Mouse (Mus musculus): ENCODE measurements around the gene Omd.

Omd gene

DNA sequence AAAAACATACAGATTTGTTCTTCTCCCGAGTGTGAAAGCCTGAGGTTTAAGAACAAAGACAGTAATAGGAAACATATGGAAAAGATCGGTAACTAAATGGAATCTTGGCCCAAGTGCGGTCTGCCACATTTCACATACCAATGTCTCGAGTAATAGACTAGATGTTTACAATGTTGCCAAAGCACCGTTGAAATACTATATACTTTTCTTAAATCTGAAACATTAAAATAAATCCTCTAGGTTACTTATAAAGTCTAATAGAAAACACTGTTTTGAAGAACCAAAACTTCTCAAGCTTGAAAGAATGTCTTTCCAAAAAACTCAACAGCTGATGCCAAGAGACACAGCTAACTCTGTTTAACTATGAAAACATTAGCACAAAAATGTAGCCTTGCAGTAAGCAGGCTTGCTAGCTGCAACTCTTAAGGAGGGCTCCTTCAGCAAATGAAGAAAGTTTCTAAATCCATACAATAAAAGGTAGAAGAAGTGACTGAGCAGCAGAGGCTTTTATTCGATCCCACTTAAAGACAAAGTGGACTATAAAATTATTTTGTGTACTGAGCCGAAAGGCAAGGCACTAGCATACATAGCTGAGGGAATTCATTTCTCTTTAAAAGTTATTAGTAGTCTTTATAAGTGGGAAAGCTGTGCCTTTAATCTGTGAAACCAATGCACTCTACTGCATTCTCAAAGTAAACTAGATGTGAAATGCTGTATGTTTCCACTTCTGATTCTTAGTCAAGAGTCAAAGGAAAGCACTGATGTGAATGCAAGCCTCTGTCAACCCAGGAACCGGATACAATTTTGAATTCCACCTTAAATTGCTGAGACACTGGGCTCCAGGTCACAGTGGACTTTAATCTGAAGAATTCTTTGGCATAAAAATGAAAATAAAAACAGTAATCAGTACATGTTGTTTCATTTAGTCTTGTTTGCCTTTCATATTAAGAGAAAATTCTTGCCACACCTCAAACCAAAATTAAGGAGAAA is at the start of gene Omd:
Gene Omd, plus strand, starts transcription at position 922 of the 990 bp plus-strand sequence.
- in situ Hi-C loops (cut with MboI; ENCODE audit: low pct_unique_long_range_greater_than_20kb in 1 of 2, low sequenced_read_pairs in 2 of 2, unreplicated experiment in 1 of 2), result no loop called here

DNA sequence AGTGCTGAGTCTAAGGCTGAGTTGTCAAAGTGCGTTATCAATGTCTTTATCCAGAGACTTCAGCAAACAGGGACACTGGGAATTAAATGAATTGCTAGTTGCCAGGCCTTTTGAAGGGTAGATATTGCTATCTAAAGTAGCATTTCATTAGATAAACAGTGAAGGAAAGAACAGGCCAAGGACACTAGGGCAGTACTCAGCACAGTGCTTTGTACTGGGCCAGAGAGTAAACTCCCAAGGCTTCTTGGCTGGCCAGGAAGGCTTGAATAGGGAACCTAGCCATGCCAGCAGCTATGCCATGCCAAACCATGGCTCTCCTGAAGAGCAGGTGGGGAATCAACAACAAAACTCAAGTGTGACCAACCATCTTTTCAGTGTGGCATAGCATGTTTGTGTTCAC is 45.3 kb upstream of the Omd start:
- in situ Hi-C loops (cut with MboI; ENCODE audit: low pct_unique_long_range_greater_than_20kb in 1 of 2, low sequenced_read_pairs in 2 of 2, unreplicated experiment in 1 of 2), result no loop called here

DNA sequence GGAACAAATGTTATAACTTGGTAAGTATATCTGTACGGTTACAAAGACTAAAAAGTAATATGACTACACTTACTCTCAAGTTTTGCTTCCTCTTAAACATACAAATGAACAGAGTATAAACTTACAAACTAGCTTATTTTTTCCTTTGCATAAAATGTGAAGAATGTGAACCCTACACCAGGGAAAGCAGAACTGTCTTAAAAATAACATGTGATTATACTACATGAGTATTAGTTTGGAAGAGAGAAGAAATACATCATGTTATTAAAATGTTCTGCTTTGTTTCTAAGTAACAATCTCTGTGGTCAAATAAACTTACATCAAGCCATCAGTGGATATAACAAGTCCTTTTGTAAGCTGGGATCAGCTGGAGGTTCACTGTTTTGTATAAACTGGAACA is 43.6 kb upstream of the Omd start:
- in situ Hi-C loops (cut with MboI; ENCODE audit: low pct_unique_long_range_greater_than_20kb in 1 of 2, low sequenced_read_pairs in 2 of 2, unreplicated experiment in 1 of 2), result no loop called here

DNA sequence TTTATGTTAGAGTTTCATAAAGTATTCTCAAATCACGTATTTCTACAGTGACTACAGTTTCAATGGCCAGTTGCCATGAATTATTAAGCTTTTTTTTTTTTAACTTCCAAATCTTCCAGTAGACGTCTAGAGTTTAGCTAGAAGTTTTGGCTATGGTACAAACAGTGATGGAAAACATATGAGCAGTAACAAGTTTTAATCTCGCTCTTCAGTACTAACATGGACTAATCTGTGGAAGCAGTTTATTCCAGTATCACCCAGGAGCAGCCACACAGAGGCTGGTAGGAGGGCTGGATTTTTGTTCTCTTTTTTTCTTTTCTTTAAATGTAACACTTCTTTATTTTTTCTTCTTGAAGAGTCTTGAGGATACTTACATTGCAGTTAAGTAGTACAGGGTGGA is 38.0 kb upstream of the Omd start, which contains the start of gene Aspn:
Gene Aspn, plus strand, starts transcription at position 165 of the 400 bp plus-strand sequence.
- in situ Hi-C loops (cut with MboI; ENCODE audit: low pct_unique_long_range_greater_than_20kb in 1 of 2, low sequenced_read_pairs in 2 of 2, unreplicated experiment in 1 of 2), result no loop called here

DNA sequence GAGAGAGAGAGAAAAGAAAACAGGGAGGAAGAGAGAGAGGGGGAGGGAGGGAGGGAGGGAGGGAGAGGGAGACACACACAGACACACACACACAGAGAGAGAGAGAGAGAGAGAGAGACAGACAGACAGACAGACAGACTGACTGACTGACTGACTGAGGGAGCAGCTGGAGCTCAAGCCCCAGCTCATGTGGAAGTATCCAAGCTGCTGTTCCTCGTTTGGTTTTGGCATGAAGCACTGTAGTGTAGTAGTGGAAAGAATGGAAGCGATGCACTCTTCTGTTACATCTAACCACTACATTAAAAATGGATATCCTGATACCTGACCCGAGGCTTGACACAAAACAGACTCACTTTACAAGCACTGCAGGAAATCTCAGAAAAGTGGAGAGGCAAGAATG is 36.6 kb upstream of the Omd start:
- in situ Hi-C loops (cut with MboI; ENCODE audit: low pct_unique_long_range_greater_than_20kb in 1 of 2, low sequenced_read_pairs in 2 of 2, unreplicated experiment in 1 of 2), result no loop called here

DNA sequence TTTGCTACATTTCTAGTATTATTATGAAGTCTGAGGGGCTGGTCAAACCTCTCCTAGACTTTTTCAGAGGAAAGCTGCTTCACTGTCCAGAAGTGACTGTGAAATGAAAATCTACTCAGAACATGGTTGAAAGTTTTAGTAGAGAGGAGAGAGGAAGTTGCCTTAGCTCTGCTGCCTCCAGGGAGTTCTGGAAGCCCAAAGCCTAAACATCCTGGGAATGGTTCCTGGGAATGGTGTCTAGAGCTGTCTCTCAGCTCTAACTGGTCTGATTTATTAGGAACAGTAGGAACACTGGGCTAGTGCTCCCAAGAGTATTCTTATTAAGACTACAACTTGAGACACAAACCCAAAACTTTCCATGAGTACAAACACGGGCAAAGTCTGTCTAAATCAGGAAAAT is 35.7 kb upstream of the Omd start:
- in situ Hi-C loops (cut with MboI; ENCODE audit: low pct_unique_long_range_greater_than_20kb in 1 of 2, low sequenced_read_pairs in 2 of 2, unreplicated experiment in 1 of 2), result no loop called here

DNA sequence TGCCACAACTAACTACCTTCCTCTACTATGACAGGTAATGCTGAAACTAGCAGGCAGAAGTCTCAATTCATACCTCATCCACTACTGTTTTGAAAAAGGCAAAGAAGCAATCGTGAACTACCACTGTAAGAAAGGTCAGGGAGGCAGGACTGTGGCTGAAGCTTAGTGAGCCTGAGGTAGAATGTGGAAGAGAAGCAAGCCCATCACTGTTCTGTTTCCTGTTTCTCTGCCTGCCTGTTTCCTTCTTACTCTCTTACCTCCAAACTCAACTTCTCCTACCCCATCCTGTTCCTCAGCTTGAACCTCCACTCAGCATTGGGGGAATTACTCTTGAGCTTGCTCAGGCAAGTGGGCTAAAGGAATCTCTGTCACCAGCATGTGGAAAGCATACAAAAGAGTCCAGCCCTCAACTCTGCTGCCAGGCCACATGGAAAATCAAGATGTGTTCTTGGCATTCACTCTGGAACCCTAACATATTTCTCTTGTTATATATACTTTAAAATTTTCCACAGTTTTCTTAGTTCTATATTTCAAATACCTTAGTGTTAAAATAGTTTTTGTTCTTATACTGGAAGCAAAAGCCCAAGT is 34.6 kb upstream of the Omd start:
- in situ Hi-C loops (cut with MboI; ENCODE audit: low pct_unique_long_range_greater_than_20kb in 1 of 2, low sequenced_read_pairs in 2 of 2, unreplicated experiment in 1 of 2), result no loop called here

DNA sequence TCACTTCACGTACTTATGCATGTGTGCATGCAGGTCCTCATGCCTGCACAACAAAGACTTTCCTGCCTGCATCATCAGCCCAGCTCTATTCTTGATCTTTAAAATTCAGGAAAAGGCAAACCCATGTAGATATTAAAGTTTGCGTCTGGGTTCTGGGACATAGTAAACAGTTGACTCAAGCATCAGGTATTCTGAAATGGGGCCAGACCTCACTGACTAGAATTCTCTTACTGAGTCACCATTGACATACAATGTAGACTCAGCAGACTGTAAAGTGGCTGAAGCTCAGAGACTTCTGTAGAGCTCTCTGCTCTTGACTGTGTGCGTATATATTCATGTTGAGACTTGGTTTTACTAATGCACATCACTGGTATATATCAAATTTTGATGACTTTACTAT is 32.6 kb upstream of the Omd start:
- in situ Hi-C loops (cut with MboI; ENCODE audit: low pct_unique_long_range_greater_than_20kb in 1 of 2, low sequenced_read_pairs in 2 of 2, unreplicated experiment in 1 of 2), result no loop called here

DNA sequence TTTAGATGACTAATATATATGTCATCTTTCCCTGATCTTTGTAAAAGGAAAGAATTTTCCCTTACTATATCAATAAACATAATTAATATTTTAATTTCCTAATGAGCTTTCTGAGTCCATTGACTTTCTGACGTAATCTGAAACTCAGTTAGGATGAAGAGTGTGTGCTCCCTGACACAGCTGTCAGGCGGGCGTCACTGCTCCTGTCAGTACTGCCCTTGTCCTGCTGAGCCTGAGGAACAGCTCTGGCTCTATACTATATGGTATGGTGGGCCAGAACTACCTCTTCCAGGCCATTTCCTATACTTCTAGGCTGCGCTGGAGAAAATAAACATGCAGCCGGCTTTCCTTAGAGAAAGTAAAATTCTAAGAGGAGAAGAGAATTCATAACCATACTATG is 27.7 kb upstream of the Omd start:
- in situ Hi-C loops (cut with MboI; ENCODE audit: low pct_unique_long_range_greater_than_20kb in 1 of 2, low sequenced_read_pairs in 2 of 2, unreplicated experiment in 1 of 2), result no loop called here

DNA sequence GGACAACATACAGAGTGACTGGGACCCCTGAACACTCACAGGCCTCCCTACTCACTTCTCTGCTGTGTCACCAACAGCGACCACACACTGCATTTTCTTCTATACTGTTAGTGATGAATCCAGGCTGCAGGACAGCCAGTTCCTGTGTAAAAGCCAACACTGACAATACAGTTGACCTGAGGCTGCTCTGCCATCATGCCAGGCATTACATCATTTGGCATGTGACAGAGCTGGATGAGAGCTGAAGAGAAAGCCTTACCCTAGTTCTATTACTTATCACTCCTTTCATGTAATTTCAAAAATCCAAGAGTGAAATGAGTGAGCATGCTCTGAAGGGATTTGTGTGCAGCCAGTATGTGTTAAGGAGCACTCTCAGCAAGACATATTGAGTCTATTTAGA is 26.1 kb upstream of the Omd start:
- in situ Hi-C loops (cut with MboI; ENCODE audit: low pct_unique_long_range_greater_than_20kb in 1 of 2, low sequenced_read_pairs in 2 of 2, unreplicated experiment in 1 of 2), result no loop called here

DNA sequence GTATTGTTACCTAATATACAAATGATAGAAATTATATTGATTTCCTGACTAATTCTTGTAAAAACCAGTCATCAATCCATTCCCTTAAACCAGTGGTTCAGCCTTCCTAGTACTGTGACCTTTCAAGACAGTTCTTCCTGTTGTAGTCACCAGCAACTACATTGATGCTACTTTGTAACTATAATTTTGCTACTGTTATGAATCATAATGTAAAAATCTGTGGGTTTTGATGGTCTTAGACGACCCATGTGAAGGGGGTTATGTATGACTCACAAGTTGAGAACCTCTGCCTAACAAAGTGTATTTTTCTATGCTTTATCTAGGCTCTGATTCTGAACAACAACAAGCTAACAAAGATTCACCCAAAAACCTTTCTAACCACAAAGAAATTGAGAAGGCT is 25.3 kb upstream of the Omd start:
- in situ Hi-C loops (cut with MboI; ENCODE audit: low pct_unique_long_range_greater_than_20kb in 1 of 2, low sequenced_read_pairs in 2 of 2, unreplicated experiment in 1 of 2), result no loop called here

DNA sequence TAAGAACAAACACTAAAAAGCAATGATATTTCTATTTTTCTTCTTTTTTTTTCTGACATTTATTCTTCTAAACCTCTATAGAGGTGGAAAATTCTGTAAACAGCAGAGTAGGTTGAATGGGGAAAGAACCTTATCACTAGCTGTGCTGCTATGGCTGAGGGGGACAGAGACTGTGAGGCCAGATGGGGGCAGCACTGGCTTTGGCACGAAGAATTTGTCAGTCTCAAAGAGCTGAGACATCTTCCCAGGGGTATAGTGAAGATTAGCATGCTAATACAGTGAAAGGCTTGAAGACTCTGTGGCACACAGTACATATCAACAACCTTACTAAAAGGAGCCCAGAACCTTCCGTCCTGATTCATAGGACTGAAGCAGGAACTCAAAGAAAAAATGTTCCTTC is 23.1 kb upstream of the Omd start:
- in situ Hi-C loops (cut with MboI; ENCODE audit: low pct_unique_long_range_greater_than_20kb in 1 of 2, low sequenced_read_pairs in 2 of 2, unreplicated experiment in 1 of 2), result no loop called here

DNA sequence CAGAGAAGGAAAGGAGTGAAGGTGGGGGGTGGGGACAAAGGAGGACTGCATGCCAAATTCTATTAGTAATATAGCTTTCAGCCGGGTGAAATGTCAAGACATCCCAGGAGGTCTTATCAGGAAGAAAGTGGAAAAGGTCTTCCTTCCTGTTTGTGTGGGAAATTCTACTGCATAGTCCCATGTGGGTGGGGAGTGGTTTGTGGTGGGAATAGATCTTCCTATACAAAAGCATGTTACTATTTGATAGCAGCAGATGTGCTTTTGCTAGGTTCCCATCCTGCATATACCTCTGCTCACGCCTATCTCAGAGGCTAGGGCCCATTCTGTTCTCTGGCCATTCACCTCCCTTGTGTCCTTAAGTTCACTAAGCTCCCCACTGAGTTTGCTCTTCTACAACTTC is 21.4 kb upstream of the Omd start:
- in situ Hi-C loops (cut with MboI; ENCODE audit: low pct_unique_long_range_greater_than_20kb in 1 of 2, low sequenced_read_pairs in 2 of 2, unreplicated experiment in 1 of 2), result no loop called here

DNA sequence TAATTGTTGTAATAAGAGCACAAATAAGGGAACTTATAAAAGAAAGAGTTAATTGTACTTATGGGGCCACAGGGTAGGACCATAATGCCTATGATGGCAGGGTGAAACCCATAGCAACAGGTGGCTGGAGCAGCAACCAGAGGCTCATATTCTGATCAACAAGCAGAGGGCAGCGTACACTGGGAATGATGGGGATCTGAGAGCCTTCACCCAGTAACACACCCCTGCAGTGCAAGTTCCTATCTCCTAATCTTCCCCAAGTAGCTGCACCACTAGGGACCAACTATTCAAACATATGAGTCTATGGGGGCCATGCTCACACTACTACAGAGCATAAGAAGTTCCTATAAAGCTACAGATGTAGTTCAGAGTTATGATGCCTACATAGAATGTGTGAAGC is 17.9 kb upstream of the Omd start:
- in situ Hi-C loops (cut with MboI; ENCODE audit: low pct_unique_long_range_greater_than_20kb in 1 of 2, low sequenced_read_pairs in 2 of 2, unreplicated experiment in 1 of 2), result no loop called here

DNA sequence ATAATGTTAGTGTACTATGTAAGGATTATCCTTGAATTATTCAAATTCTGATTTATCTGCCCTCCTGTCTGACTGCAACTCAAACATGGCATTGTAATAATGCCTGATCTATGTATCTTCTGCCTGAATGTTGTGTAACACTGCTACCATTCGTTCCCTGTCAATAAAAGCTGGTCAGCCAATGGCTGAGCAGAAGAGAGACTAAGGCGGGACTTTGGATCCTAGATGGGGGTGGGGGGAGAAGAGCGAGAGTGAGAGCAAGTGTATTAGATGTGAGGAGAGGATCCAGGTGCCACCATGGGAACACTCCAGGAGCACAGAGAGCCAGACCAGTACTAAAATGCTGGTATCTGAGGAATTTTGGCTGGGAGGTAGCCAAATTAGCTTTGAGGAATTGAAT is 11.9 kb upstream of the Omd start:
- in situ Hi-C loops (cut with MboI; ENCODE audit: low pct_unique_long_range_greater_than_20kb in 1 of 2, low sequenced_read_pairs in 2 of 2, unreplicated experiment in 1 of 2), result no loop called here

DNA sequence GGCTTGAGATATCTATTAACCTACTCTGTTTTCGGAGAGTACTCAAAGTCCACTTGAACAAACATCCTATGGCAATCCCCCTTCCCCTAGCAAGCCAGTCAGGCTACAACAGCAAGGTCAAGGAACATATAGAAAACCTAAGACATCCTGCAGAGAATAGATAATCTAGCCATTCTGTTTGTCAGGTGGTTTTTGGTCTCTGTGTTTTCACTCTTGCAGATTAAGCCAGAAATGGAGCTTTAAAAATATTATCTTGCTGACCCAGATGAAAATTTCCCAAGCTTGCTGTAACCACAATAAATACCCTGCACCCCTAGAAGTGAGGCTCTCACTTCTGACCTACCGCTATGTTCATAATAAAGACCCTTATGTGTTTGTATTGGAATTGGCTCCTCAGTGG is 10.8 kb upstream of the Omd start:
- in situ Hi-C loops (cut with MboI; ENCODE audit: low pct_unique_long_range_greater_than_20kb in 1 of 2, low sequenced_read_pairs in 2 of 2, unreplicated experiment in 1 of 2), result no loop called here

DNA sequence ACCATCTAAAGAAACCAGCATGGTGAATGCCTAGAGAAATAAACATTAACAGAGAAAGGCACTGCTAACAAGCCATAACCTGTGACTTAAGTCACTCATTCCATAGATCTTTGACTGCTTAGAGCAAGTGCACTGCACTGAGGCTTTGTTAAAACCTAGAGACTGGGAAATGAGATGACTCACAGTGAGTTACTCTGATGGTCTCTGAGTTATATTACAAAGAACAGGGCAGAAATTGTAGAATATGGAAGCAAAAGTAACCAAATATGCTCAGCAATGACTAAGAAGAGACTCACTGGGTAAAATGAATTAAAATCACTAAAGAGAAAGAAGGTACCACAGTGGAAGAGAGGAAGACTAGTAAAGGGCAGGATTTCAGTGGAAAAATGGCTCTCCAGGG is 1.6 kb downstream of the Omd start:
- in situ Hi-C loops (cut with MboI; ENCODE audit: low pct_unique_long_range_greater_than_20kb in 1 of 2, low sequenced_read_pairs in 2 of 2, unreplicated experiment in 1 of 2), result no loop called here

DNA sequence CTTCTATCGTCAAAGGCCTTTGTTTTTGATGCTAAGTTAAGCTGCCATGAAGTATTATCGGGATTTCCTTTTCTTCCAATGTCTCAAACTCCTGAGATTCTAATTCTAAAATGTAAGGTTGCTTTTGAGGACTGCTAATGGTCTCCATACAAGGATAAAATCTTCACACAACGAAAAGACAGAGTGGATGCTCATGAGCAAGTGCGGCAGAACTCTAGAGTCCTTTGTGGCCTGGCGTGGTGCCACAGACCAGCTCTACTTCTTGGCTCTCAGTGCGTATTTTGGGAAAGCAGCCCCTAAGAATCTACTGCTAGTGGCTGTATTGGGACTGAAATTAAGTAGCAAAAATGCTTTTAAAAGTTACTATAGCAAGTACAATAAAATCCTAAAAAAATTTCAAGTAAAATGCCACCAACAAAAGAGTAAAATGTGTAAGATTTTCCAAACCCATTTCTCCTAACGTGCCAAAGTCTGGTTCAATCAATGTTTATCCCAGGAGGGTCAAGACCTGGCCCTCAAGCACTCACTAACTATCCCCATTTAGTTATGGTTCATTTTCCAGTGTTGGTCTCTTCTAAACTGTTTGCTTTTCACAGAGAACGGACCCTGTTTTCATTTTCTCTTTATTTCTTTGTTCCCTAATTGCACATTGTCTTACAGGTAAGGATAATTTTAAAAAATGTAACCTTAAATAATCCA is 2.2 kb downstream of the Omd start:
- in situ Hi-C loops (cut with MboI; ENCODE audit: low pct_unique_long_range_greater_than_20kb in 1 of 2, low sequenced_read_pairs in 2 of 2, unreplicated experiment in 1 of 2), result no loop called here

DNA sequence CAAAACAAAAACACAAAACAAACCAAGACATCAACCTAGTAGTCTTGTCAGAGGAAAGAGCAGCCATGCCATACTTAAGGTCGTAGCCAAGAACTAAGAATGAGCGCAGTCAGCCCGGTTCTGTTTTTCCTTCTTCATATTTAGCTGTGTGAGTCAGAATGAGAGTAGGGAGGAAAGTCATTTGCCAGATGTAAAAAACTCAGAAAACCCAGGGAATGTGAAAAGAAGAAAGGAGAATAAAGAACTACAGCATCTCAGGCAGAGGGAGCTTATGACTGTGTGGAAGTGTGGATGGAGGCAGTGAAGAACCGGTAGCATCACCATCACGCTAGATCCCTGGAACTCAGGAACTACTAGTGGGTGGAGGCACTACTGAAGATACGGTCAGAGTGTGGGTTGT is 3.8 kb downstream of the Omd start:
- in situ Hi-C loops (cut with MboI; ENCODE audit: low pct_unique_long_range_greater_than_20kb in 1 of 2, low sequenced_read_pairs in 2 of 2, unreplicated experiment in 1 of 2), result no loop called here
